Mouse (Mus musculus) E14TG2a.4 (cell line): Measurements from ENCODE around the gene Wrap53.

ENCODE experiments used
- CTCF ChIP-seq: conservative IDR thresholded peaks from 2 replicates; pipeline ENCODE4 v1.5.1; 2014; ENCODE audit warnings: low read length
- NANOG ChIP-seq: IDR thresholded peaks from 2 replicates; pipeline ENCODE4 v1.6.1; 2014; ENCODE audit warnings: borderline replicate concordance, low read length, mixed read lengths
- POU5F1 ChIP-seq: IDR thresholded peaks from 2 replicates; pipeline ENCODE4 v1.6.1; 2014; ENCODE audit warnings: low read length, borderline replicate concordance

- TF ChIP-seq CTCF (no peak), NANOG (no peak), POU5F1 (no peak)
These were observed 25.4 kb downstream of the Wrap53 start for GRCm38 (mm10) chr11:69554539-69555140.
